Mouse (Mus musculus): ENCODE measurements around the gene Slc12a6. TPM values are rescaled to one million over a fixed set of nuclear protein-coding genes. Genes with fewer than 3 reads are reported as not detected.

Slc12a6 gene
- polyA plus RNA-seq, 1 experiment: 49.1 TPM

DNA sequence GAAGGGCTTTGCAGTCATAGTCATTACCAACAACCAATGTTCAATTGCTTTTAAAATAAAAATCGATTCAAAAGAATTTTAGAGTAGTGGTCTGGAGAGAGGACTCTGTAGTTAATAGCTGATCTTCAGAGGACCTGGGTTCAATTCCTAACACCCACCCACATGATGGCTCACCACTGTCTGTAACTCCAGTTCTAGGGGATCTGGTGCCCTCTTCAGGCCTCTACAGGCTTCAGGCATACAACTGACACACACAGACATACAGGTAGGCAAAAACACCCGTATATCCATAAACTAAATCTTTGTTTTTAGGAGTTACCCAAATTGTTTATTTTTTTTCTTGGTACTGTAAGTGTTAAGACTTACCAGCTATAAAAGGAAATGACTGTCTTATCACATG lies 74.1 kb downstream of the Slc12a6 start:
- no peak overlapping the region for H3K4me3 ChIP-seq (replicated peaks; ENCODE audit: extremely low read depth, low read depth, low read length)
- DNase-seq: no peak
- WGBS: 87% methylated on average over 2 of the region's 2 CpGs
- TF ChIP-seq POLR2A (IDR thresholded peaks at IDR 0.05; ENCODE audit: borderline replicate concordance, extremely low read depth, low read depth, low read length) (no peak), CTCF (IDR thresholded peaks at IDR 0.05; ENCODE audit: insufficient read depth, low read length) (peak; percentile 35; the same call in 1 of the 2 replicates)
- no peaks in the 10 kb centered on the region for H3K4me1 ChIP-seq (ENCODE audit: control insufficient read depth, insufficient read depth, low read length)

DNA sequence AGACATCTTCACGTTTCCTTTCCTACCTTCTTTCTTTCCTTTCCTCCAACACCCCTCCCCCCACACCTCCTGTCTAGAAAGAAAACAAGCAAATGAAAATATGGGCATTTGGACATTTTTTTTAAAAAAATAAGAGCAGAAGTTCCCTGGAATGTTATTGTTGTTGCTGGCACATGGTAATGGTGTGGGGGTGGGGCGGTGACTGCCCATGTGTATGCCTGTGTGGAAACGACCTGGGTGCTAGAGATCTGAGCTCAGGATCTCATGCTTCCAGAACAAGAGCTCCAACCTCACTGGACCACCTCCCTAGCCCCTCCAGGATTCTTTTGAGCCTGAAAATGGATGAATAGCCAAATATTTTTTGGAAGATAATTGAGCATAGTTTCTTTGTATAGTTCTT lies 75.5 kb downstream of the Slc12a6 start:
- DNase-seq: no peak
- no peak overlapping the region for H3K4me3 ChIP-seq (replicated peaks; ENCODE audit: extremely low read depth, low read depth, low read length)
- H3K4me1 ChIP-seq (ENCODE audit: control insufficient read depth, insufficient read depth, low read length): no peaks in the 10 kb centered on the region
- WGBS: 62% methylated on average over 3 of the region's 3 CpGs
- TF ChIP-seq POLR2A (IDR thresholded peaks at IDR 0.05; ENCODE audit: borderline replicate concordance, extremely low read depth, low read depth, low read length): no peak
- no peak for TF ChIP-seq CTCF (IDR thresholded peaks at IDR 0.05; ENCODE audit: insufficient read depth, low read length)

DNA sequence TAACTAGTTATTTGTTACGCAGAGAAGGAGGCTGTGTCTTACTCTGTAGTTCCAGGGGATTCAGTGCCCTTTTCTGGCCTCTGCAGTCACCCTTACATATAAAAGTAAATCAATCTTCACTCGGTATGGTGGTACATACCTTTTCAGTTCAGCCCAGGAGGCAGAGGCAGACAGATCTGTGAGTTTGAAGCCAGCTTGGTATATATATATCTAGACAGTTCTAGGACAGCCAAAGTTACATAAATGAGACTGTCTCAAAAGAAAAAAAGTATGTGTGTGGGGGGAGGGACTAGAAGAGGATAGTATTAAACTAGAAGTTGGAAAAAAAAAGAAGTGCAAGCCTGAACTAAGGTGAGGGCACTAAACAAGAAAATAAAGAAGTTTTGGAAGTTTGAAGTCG lies 82.6 kb downstream of the Slc12a6 start:
- no peak for TF ChIP-seq CTCF (IDR thresholded peaks at IDR 0.05; ENCODE audit: insufficient read depth, low read length)
- no peak for TF ChIP-seq POLR2A (IDR thresholded peaks at IDR 0.05; ENCODE audit: borderline replicate concordance, extremely low read depth, low read depth, low read length)
- WGBS: 91% methylated on average over 3 of the region's 3 CpGs
- no peak for DNase-seq
- no peaks in the 10 kb centered on the region for H3K4me1 ChIP-seq (ENCODE audit: control insufficient read depth, insufficient read depth, low read length)
- H3K4me3 ChIP-seq (replicated peaks; ENCODE audit: extremely low read depth, low read depth, low read length): no peak overlapping the region

DNA sequence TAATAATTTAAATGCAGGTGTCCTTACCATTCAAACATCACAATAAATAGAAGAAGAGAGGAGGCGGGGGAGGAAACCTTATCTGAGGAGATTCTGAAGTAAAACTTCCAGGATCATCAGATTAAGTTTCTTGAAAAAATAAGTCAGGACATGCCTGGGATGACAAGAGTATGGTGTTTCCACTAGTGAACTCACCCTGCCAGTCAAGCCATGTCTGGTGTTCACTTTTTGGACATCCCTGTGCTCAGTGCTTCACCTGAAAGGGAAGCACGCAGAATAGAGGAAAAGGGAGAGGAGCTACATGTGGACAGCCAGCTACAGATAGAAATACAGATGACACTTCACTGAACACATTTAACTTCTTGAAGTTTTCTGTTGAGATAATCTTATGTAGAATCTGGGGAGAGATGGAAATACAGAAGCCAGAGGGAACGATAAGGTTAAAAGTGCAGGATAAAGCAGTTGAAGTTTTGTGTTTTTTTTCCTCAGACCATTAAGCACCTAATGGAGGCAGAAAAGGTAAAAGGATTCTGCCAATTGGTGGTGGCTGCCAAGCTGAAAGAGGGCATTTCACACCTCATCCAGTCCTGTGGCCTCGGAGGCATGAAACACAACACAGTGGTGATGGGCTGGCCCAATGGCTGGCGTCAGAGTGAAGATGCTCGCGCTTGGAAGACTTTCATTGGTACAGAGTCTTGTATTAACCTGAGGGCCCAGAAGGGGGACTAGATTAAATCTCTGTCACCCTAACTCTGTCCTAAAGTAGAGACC lies 88.2 kb downstream of the Slc12a6 start:
- TF ChIP-seq CTCF (IDR thresholded peaks at IDR 0.05; ENCODE audit: insufficient read depth, low read length) (no peak), POLR2A (IDR thresholded peaks at IDR 0.05; ENCODE audit: borderline replicate concordance, extremely low read depth, low read depth, low read length) (no peak)
- Histone ChIP-seq H3K4me1 (ENCODE audit: control insufficient read depth, insufficient read depth, low read length) (no peaks in the 10 kb centered on the region), H3K4me3 (replicated peaks; ENCODE audit: extremely low read depth, low read depth, low read length) (no peak overlapping the region)
- no peak for DNase-seq
- WGBS: 89% methylated on average over 7 of the region's 7 CpGs

DNA sequence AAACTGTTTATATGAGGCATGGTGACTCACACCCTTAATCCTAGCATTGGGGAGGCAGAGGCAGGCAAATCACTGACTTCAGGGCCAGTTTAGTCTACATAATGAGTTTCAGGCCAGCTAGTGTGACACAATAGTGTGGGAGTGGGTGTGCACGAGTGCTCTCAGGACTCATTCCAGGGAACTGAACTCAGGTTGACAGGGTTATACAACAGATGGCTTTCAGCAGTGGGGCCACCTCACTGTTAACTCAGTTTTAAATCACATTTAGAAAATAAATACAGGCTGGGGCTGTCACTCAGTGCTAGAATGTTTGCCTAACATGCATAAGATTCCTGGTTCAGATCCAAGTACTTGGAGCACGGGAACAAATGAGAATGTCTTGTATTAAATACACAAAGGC lies 94.0 kb downstream of the Slc12a6 start:
- DNase-seq: peak; percentile 27
- Histone ChIP-seq H3K4me1 (ENCODE audit: control insufficient read depth, insufficient read depth, low read length) (no peaks in the 10 kb centered on the region), H3K4me3 (replicated peaks; ENCODE audit: extremely low read depth, low read depth, low read length) (no peak overlapping the region)
- TF ChIP-seq CTCF (IDR thresholded peaks at IDR 0.05; ENCODE audit: insufficient read depth, low read length) (no peak), POLR2A (IDR thresholded peaks at IDR 0.05; ENCODE audit: borderline replicate concordance, extremely low read depth, low read depth, low read length) (no peak)
- WGBS: 50% methylated on average over 2 of the region's 2 CpGs

DNA sequence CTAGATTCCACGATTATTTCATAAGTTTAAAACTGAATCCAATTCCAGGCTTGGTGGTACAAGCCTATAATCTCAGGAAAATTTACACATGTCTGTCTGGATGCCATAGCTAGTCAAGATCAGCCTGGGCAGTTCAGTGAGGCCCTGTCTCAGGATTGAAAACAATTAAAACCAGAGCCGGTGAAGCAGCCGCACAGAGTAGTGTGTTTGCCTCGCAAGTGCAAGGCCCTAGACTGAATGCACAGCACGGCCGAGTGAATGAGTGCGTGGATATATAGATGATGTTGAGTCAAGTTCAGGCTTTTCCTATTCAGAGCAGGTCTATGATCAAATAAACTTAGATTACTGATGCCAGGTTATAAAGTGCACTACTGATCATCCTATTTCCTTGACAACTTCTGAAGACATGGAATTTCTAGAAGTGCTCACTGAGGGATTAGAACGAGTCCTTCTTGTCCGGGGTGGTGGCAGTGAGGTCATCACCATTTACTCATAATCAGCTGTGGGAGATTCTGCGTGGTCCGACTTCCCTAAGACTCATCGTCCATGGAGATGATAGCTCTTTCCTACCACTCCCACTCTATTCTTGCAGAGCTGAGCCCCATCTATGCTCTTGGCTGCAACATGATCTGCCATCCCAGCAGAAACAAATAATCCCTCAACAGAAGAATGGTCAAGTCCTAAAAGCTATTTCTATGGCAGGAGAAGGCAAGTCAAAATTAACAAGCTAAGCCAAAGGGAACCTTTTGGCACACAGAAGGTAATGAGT lies 94.6 kb downstream of the Slc12a6 start:
- no peak for DNase-seq
- no peak for TF ChIP-seq CTCF (IDR thresholded peaks at IDR 0.05; ENCODE audit: insufficient read depth, low read length)
- TF ChIP-seq POLR2A (IDR thresholded peaks at IDR 0.05; ENCODE audit: borderline replicate concordance, extremely low read depth, low read depth, low read length): no peak
- 68% methylated on average over 12 of the region's 12 CpGs for WGBS
- Histone ChIP-seq H3K4me3 (replicated peaks; ENCODE audit: extremely low read depth, low read depth, low read length) (no peak overlapping the region), H3K4me1 (ENCODE audit: control insufficient read depth, insufficient read depth, low read length) (no peaks in the 10 kb centered on the region)

DNA sequence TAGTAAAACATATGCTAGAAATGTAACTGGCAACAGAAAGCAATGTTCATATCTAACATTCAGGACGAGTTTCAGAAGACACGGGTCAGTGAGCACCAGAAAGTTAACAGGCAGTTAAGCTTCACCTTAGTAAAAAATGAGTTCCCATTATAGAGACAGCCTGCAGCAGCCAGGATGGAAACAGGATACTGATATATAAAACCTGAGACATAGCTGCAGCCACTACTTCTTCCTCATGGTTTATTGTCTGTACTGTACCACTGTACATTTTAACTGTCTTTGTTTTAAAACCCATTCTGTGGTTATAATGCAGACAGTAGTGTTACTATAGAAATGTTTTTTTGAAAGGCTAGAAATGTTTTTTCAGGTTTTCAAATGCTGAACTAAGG lies 95.2 kb downstream of the Slc12a6 start:
- 80% methylated on average over 2 of the region's 2 CpGs for WGBS
- H3K4me1 ChIP-seq (ENCODE audit: control insufficient read depth, insufficient read depth, low read length): no peaks in the 10 kb centered on the region
- TF ChIP-seq POLR2A (IDR thresholded peaks at IDR 0.05; ENCODE audit: borderline replicate concordance, extremely low read depth, low read depth, low read length) (no peak), CTCF (IDR thresholded peaks at IDR 0.05; ENCODE audit: insufficient read depth, low read length) (no peak)
- H3K4me3 ChIP-seq (replicated peaks; ENCODE audit: extremely low read depth, low read depth, low read length): no peak overlapping the region
- no peak for DNase-seq

DNA sequence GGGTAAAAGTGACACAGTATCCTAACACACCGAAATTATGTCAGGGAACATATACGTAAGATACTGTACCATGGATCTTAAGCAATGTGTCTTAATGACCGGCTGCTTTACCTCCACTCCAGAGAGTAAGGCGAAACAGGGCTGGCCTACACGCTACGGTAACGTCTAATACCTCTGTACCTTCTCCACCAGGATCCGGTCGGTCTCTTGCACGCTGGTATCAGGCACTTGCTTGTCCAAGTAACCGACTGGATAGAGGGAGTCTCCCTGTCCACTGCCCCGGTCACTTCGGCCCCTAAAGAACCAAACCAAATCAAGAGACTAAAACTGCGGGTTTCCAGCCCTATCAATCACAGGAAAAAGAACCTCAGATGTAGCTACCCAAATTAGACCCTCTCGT lies 101.6 kb downstream of the Slc12a6 start:
- DNase-seq: no peak
- 11% methylated on average over 15 of the region's 15 CpGs for WGBS

DNA sequence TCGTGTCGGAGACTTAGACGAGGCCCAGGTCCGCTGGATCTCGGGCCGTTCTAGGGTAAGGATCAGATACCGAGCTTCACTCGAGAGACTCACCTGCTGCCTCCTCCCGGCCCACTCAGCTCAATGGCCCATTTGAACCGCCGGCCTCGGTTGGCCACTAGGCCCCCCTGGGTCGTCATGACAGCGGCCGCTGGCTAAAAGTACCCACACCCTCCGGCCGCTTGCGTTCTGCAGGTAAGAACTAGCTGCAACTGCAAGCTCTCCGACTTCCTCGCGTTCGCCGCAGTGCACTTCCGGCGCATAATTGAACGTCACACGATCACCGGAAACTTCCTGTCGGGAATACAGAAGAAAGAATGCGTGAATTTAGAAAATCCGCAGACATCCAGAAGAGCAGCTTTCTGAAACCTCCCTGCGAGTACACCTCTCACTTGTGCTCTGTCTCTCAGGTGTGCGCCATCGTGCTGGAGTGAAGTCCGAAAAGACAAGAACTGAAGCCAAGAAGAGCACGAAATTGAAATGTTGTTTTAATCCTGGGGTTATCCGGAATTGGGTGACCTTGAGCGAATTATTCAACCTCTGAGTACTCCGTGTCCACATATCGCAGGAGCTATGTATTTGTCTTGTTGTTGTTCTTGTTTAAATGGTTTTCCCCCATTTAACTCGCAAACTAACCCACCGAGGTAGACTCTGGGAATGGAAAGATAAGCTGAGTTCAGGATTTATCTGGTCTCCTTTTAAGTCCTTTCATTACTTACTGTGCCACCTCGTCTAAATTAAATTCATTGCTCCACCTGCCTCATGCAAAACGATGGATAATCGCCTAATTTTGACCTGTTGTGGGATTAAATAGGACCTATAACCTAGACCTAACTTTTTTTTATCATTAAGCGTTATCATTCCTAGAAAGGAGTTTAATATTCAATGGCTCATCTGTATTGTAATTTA lies 102.4 kb downstream of the Slc12a6 start, which contains the start of gene Emc4:
TSS of gene Emc4 (minus strand) at position 302 of the 948 bp plus-strand sequence.
- WGBS: 2% methylated on average over 46 of the region's 46 CpGs
- H3K4me1 ChIP-seq (ENCODE audit: control insufficient read depth, insufficient read depth, low read length): peaks cover 7% of the 10 kb centered on the region
- peak within 1 kb of the TSS; percentile 90 for H3K4me3 ChIP-seq (replicated peaks; ENCODE audit: extremely low read depth, low read depth, low read length)
- TF ChIP-seq POLR2A (IDR thresholded peaks at IDR 0.05; ENCODE audit: borderline replicate concordance, extremely low read depth, low read depth, low read length): peak; percentile 85; the same call in 1 of the 2 replicates
- TF ChIP-seq CTCF (IDR thresholded peaks at IDR 0.05; ENCODE audit: insufficient read depth, low read length): no peak
- peak; percentile 91 for DNase-seq

More for the DNA sequence above, 101.6 kb downstream of the Slc12a6 start:
- peaks cover 7% of the 10 kb centered on the region for H3K4me1 ChIP-seq (ENCODE audit: control insufficient read depth, insufficient read depth, low read length)
- no peak for TF ChIP-seq CTCF (IDR thresholded peaks at IDR 0.05; ENCODE audit: insufficient read depth, low read length)
- no peak for TF ChIP-seq POLR2A (IDR thresholded peaks at IDR 0.05; ENCODE audit: borderline replicate concordance, extremely low read depth, low read depth, low read length)
- H3K4me3 ChIP-seq (replicated peaks; ENCODE audit: extremely low read depth, low read depth, low read length): peak overlapping the region; percentile 90

Data from lung, adult 2 months (tissue).